Mouse (Mus musculus): ENCODE measurements around the gene Ly6g6c.

GRCm38 (mm10) chr17:35104754-35105153, 39.6 kb downstream of the Ly6g6c start:
- TF ChIP-seq CTCF (conservative IDR thresholded peaks at IDR 0.05; ENCODE audit: low read length) (no peak), NANOG (IDR thresholded peaks at IDR 0.05; ENCODE audit: borderline replicate concordance, low read length) (no peak), POU5F1 (IDR thresholded peaks at IDR 0.05; ENCODE audit: borderline replicate concordance, low read length) (no peak)

Measured in E14TG2a.4 (cell line).